Mouse (Mus musculus): ENCODE results near the gene B9d2.

Gene B9d2

DNA sequence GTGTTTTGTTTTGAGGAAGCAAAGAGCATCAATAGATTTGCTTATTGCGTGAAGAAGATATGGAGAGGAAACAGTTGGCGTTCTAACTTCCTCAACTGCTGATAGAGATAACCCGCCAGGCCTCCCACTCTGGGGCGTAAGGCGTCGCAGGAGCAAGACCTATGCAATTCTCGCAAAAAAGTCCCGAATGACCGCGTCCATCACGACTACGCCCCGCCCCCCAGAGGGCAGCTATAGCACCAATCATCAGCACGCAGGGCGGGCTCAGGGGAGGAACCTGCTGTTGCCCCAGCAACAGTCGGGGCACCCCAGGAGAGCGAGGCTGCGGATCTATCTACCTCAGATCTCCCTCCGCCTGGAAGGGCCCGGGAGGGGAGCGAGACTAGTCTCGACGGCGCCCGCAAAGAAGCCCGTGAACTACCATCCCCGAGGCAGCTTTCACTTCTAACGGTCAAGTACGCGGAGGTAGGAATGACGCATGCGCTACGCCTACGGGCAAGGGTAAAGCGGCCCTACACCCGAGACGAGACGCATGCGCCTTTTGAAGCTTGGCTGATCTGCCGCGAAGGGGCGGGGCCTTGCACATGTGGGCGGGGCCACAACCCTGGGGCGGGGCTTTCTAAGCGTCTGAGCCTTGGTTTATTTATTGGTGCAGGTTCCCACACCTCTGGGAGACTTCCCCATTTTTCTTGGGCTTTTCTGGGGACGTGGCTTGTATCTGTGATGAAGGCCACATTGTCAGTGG lies at the start of gene B9d2:
Gene B9d2, plus strand, starts transcription at position 267 of the 745 bp plus-strand sequence.
- DNase-seq = peak; percentile 95 to 96

DNA sequence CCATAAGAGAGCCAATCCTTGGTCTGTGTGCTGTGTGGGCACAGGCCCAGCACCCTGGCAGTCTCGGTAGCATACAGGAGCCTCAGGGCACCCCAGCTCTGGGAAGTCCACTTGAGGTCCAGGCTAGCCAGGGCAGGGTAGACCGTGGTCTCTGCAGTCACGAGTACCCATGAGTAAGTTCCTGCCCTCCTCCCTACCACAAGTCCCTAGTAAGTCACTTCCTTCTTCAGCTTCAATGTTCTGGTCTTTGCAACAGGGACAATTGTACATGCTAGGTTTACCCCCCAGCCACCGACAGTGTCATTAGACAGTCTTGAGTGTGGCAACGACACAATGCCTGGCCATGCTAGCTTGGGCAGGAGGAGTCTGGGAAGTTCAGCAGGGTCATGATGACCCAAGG lies 47.9 kb upstream of the B9d2 start:
- DNase-seq = peak in 1 of 2 experiments; percentile 18

- peak in 1 of 2 experiments; percentile 40 for DNase-seq
Measured at GRCm38 (mm10) chr7:25636373-25636772, 44.2 kb upstream of the B9d2 start.

GRCm38 (mm10) chr7:25637099-25637498 lies 43.5 kb upstream of the B9d2 start:
- no peak for DNase-seq

- DNase-seq = no peak
Measured at GRCm38 (mm10) chr7:25639754-25640153, 40.8 kb upstream of the B9d2 start.

DNA sequence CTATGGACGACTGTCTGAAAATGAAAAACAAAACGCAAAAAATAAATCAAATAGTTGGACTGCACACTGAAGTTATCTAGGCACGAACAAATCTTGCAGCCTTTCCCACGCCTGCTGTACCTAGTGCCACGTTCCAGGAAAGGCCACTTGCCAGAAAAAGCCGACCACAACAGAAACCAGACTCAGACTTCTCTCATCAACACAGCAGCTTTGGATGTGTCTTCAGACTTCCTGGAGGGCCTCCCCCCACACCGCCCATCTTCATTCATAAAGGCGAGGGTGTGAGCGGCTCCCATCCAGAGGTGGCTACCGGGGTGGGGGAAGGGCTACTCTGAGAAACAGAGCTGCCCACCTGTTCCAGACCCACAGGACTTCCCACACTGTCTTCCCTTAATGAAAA lies 36.4 kb upstream of the B9d2 start:
- no peak for DNase-seq

- no peak for DNase-seq
Measured at GRCm38 (mm10) chr7:25644631-25645030, 35.9 kb upstream of the B9d2 start.

- no peak for DNase-seq
Measured at GRCm38 (mm10) chr7:25645074-25645473, 35.5 kb upstream of the B9d2 start.

DNA sequence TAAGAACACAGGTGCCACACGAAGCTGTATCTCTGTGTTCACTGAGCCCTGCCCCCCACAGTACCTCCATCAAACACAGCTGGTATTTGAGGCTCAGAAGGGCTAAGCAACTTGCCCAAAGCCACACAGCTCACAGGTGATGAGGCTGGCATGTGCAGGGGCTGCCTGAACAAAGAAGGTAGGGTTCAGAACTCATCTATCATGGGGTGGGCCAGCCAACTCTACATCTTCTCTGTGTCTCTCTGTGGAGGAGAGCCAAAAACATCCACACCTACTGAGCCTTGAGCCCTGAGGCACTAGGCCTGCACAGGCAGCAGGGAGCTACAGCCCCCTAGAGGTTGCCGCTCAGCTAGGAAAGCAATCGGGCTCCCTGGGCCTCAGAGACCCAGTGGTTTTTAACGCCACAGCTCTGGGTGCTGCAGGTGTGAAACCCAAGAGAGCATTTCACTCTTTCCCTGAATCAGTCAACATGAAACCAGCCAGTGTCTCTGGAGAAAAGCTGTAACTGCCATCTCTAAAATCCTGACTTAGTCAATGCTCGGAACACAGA lies 32.9 kb upstream of the B9d2 start:
- DNase-seq = peak in 1 of 2 experiments; percentile 18

DNA sequence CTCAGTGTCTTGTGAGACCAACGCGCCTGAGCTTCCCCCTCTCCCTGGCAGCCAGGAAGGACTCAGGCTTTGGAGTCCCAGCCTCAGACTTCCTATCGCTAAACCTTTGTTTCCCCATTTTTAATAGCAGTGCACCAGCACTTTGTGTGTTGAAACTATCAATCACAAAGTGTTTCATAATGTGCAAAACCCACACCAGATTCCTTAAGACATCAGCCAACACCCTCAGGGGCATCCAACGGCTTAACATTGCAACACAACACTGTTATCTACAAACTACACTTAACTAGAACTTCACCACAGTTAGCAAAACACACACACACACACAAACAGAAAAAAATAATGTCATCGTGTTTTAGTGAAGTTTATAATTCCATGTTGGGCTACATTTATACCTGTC lies 30.7 kb upstream of the B9d2 start:
- DNase-seq = peak in 1 of 2 experiments; percentile 18

DNA sequence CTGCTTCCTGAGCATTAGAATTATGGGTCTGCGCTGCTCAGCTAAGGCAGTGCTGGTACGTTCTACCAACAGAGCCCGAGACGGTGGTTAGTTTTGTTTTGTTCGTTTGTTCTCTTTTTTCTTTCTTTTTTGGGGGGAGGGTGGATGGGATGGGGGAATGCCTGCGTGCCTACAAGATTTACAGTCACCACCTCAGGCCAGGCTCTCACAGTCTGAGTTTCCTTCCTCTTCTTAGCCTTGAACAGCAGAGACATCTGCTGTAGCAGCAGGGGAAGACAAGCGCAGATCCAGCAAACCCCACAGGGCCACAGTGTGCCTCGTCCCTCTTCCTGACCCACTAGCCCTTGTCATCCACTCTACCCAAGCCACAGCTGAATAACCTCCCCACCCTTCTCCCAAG lies 29.3 kb upstream of the B9d2 start:
- peak in 1 of 2 experiments; percentile 20 for DNase-seq

DNA sequence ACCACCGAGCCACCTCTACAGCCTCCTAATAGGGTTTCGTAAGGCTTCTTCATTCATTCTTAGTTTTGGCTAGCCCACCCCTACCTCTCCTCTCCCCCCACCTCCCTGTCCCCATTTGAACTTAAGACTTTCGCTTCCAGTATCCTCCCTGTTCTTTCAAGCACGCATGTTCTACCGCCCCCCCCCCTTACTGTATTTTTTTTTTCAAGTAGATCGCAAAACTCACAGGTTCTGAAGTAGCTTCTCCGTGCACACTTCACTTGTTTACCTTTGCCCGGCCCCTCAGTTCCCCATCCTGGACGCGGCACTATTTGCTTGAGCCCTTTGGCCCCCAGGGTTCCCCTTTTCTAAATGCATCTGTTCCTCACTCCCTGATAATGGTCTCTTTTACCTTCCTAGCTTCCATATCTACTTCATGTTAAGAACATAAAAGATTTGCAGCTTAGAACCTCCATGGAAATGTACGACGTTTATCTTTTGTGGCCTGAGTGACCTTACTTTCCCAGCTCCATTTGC lies 28.3 kb upstream of the B9d2 start:
- no peak for DNase-seq

DNA sequence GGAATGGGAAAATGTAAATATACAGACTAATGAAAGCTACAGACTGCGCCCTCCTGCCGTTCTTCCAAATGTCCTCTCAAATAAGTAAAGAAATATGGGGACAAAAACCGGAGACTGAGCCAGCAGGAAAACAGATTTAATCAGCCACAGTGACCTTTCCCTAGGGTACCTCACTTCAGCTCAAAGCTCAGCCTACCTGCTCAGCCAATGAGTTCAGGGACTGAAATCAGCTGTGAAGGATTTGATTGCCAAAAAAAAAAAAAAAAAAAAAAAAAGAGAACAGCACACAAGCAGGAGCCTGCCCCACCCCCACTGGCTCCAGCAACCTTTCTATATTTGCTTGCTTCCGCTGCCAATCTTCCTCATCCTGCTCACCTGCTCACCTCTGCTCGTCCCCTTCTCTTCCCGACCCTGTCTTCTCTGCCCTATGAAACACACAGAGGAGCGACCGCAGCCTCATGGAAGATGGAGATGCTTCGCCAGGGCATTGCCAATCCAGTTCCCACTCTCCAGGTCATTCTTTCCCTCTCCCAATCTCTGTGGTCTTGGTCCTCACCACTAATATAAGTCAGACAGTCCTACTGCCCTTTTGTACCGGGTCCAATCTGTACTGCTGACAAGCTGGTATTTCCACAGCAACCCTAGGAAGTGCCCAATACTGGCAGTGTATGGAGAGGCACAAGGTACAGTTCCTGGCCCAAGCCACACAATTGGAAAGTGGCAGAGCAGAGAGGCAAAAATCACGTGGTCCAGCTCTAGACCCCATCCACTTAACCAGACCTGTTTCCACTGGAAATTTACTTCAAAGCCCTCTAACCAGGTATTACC lies 24.8 kb upstream of the B9d2 start:
- DNase-seq = no peak

DNA sequence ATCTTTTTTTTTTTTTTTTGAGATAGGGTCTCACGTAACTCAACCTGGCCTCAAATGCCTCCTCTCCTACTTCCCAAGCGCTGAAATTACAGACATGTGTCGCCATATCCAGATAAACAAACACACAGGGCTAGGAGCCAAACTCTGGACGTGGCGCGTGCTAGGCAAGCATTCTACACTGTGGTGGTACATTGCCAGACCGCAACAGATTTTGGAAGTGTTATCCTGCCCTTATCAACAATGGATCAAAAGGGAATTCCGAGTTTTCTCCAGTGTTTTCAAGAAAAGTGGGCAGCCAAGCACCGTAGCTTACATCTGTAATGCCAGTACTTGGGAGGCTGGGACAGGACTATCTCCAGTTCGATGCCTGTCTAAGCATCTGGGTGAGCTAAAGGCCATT lies 22.8 kb upstream of the B9d2 start:
- DNase-seq = no peak

DNA sequence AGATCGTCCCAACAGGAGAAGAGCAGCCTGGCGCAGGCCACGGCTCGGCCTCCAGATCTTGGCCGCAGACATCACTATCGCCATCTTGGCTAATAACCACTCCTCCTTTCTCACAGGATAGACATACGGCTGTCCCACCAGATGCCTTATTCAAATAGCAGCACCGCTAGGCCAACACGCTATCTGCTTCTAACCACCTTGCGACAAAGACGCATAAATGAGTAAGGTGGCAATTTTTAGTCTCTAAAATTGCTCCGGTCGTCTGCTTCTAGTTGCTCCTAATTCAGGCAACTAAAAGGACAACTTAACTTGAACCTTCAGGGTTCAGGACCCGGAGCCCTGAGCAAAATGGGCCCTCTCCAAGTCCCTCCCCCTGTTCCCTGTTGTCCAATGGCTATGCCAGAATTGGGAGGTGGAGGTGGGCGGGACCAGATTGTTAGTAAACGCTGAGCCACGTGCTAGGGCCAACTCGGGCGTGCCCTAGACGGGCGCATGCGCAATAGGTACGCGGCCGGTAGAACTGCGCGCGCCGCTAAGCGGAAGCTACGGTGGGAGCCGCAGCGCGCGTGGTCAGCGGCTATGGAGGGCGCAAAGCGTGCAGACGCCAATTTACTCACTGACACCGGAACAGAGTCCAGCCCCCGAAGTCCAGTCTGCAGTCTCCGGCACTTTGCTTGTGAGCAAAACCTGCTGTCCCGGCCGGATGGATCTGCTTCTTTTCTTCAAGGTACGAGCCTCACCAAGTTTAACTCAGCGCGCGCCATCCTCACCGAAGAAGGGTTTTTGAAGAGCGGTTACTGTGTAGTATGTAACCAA lies 21.7 kb upstream of the B9d2 start, which contains the start of the genes Bckdha and Exosc5:
Gene Bckdha, minus strand, starts transcription at position 325 of the 816 bp plus-strand sequence.
Gene Exosc5, plus strand, starts transcription at position 508 of the 816 bp plus-strand sequence.
- DNase-seq = peak; percentile 100

DNA sequence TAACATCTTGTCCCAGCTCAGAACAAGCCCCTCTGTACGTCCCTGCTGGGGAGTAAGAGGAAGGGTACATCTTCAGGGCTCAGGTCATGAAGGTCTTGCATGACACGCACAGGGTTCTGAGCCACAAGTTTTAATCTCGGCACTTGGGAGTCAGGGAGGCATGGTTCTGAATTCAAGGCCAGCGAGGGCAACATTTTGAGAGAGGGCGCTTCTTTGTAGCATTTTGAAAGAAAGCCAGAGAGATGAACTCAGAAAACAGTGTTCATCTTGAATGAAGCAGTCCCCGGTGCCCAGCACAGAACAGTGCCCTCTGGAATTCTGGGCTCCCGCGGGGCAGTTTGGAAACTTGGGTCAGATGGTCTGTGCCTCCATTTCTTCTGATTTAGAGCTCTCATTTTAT lies 14.2 kb upstream of the B9d2 start:
- no peak for DNase-seq

DNA sequence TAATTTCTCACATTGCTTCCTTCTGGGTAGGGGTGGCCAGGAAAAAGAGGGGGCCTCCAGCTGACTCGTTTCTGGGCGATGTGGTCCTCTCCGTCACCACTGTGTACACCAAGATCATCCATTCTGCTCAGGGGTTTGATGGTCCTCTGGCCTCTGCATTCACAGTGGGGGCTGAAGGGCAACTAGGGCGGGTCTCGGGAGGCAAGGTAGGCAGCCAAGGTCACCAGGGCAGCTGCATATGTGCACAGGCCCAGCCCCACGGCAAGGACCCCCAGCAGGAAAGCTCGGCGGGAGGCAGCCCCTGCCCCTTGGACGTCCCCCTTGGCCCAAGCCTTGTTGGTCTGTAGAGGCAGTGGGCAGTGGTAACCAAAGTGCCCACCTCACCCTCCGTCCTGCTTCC lies 11.4 kb upstream of the B9d2 start:
- no peak for DNase-seq

GRCm38 (mm10) chr7:25669631-25670030 lies 10.9 kb upstream of the B9d2 start:
- DNase-seq = no peak

- DNase-seq = no peak
Measured at GRCm38 (mm10) chr7:25670096-25670495, 10.5 kb upstream of the B9d2 start.

DNA sequence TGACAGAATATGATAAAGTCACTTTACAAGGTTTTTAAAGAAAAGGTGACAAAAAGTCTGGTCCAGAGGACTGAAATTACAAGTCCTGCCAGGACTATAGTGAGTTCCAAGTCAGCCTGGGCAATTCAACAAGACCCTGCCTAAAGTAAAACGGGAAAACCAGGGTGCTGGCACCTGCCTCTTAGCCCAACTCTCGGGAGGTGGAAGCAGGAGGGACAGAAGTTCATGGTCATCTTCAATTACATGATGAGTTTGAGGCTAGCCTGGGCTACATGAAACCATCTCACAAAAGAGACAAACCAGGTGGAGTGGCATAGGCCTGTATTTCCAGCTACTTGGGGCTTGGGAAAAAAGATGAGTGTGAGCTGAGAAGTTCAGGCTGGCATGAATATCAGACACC lies 8.9 kb upstream of the B9d2 start:
- DNase-seq = no peak

GRCm38 (mm10) chr7:25672442-25672841 lies 8.1 kb upstream of the B9d2 start:
- no peak for DNase-seq

GRCm38 (mm10) chr7:25674297-25674696 lies 6.3 kb upstream of the B9d2 start:
- no peak for DNase-seq
